Mouse (Mus musculus): ENCODE results near the gene Hsf2bp. TPM values are rescaled to one million over a fixed set of nuclear protein-coding genes. Genes with fewer than 3 reads are reported as not detected.

The Hsf2bp gene
- polyA plus RNA-seq, 1 experiment = 34.3 TPM

DNA sequence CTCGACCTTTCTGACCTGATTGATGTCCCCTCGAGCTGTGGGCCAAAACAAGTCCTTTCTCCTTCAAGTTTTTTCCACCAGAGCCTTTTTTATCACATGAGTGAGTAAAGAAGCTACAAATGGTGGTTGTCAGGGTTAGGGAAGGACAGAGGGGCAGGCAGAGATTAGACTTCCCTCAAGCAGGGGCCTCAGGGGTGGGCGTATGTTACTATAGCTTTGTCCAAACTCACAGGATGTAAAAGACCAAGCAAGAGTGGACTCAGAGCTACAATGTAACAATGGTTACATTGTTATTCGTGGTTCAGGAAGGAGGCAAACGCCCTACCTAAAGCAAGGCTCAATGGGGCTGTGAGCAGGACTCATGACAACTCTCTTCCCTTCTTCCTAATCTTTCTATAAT lies 137.2 kb downstream of the Hsf2bp start:
- H3K4me1 ChIP-seq (ENCODE audit: control insufficient read depth, insufficient read depth, low read length) = no peaks in the 10 kb centered on the region; the same call in 1 of the 2 replicates
- no peak overlapping the region for H3K4me3 ChIP-seq (ENCODE audit: control insufficient read depth, low read depth, low read length)
- H3K36me3 ChIP-seq (ENCODE audit: control insufficient read depth, insufficient read depth, low read length) = no peaks in the 10 kb centered on the region
- H3K27me3 ChIP-seq (ENCODE audit: control insufficient read depth, insufficient read depth, low read length) = no peaks in the 10 kb centered on the region
- no peak overlapping the region for H3K27ac ChIP-seq (ENCODE audit: control insufficient read depth, insufficient read depth, low read depth, low read length)
- TF ChIP-seq CTCF (IDR thresholded peaks at IDR 0.05; ENCODE audit: control insufficient read depth, insufficient read depth, insufficient replicate concordance, low read depth, low read length) = no peak
- TF ChIP-seq POLR2A (IDR thresholded peaks at IDR 0.05; ENCODE audit: control insufficient read depth, low read depth, low read length) = no peak

DNA sequence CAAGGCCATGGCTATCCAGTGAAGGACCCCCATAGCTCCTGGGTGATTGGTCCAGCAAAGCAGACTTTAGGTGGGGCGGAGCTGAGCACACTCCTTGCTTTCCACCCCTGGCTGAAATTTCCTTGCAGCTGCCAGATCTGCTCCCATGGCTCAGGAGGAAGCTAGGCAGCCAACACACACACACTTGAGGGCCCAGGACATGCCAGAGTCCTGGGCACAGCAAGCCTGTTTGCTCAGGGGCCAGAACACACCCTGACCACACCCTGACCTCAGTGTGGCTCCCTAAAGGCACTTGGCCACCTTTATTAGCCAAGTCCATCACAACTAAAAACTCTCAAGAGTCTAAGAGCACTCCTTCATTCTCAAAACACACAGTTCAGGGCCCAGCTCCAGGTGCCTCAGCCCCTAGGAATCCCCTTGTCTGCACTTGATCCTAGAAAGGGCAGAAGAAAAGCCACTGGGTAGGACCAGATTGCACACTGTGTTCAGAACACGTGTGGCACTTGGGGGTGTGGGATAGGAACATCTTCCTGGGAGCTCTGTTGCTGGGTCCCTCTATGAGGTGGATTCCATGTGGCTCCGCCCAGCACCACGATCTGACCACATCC lies 138.9 kb downstream of the Hsf2bp start:
- Histone ChIP-seq H3K4me1 (ENCODE audit: control insufficient read depth, insufficient read depth, low read length) (no peaks in the 10 kb centered on the region; the same call in 1 of the 2 replicates), H3K4me3 (ENCODE audit: control insufficient read depth, low read depth, low read length) (no peak overlapping the region)

DNA sequence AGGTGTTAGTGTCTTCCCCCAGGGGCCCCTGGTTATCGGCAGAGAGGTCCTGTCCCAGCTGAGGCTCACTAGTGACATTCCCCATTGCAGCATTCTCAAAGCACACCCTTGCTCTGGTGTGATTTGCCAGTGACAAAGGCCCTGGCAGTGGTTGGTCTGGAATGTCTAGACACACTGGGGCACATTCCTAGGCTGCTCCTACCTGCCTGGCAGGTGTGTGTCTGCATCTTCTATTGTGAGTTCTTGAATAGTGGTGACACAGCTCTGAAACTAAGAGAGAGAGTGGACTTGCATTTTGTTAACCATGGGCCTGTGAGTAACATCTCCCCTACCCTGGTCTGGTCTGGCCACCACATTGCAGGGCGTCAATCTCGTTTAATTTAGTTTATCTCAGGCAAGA lies 139.4 kb downstream of the Hsf2bp start:
- Histone ChIP-seq H3K4me3 (ENCODE audit: control insufficient read depth, low read depth, low read length) (no peak overlapping the region), H3K4me1 (ENCODE audit: control insufficient read depth, insufficient read depth, low read length) (no peaks in the 10 kb centered on the region; the same call in 1 of the 2 replicates), H3K36me3 (ENCODE audit: control insufficient read depth, insufficient read depth, low read length) (no peaks in the 10 kb centered on the region), H3K27me3 (ENCODE audit: control insufficient read depth, insufficient read depth, low read length) (no peaks in the 10 kb centered on the region), H3K27ac (ENCODE audit: control insufficient read depth, insufficient read depth, low read depth, low read length) (no peak overlapping the region)
- TF ChIP-seq CTCF (IDR thresholded peaks at IDR 0.05; ENCODE audit: control insufficient read depth, insufficient read depth, insufficient replicate concordance, low read depth, low read length) (no peak), POLR2A (IDR thresholded peaks at IDR 0.05; ENCODE audit: control insufficient read depth, low read depth, low read length) (no peak)

More for the DNA sequence above, 138.9 kb downstream of the Hsf2bp start:
- H3K27ac ChIP-seq (ENCODE audit: control insufficient read depth, insufficient read depth, low read depth, low read length) = no peak overlapping the region
- H3K36me3 ChIP-seq (ENCODE audit: control insufficient read depth, insufficient read depth, low read length) = no peaks in the 10 kb centered on the region
- no peak for TF ChIP-seq CTCF (IDR thresholded peaks at IDR 0.05; ENCODE audit: control insufficient read depth, insufficient read depth, insufficient replicate concordance, low read depth, low read length)
- TF ChIP-seq POLR2A (IDR thresholded peaks at IDR 0.05; ENCODE audit: control insufficient read depth, low read depth, low read length) = no peak
- no peaks in the 10 kb centered on the region for H3K27me3 ChIP-seq (ENCODE audit: control insufficient read depth, insufficient read depth, low read length)

DNA sequence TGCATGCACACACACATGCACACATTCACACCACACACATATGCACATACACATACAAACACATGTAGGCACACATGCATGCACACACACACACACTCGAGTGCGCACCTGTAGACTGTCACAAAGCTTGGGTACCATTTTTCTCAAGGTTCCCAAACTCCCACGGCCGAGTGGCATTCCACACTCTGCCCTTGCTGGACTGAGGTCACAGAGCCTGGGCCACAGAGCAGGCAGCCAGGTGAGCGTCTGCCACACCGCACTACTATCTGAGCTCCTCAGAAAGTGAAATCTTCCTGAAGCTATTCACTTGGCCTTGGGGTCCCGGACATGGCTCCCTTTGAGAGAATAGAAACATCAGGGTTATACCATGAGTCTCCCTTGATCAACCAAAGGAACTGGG lies 139.8 kb downstream of the Hsf2bp start:
- no peaks in the 10 kb centered on the region for H3K36me3 ChIP-seq (ENCODE audit: control insufficient read depth, insufficient read depth, low read length)
- H3K27me3 ChIP-seq (ENCODE audit: control insufficient read depth, insufficient read depth, low read length) = no peaks in the 10 kb centered on the region
- H3K27ac ChIP-seq (ENCODE audit: control insufficient read depth, insufficient read depth, low read depth, low read length) = no peak overlapping the region
- H3K4me3 ChIP-seq (ENCODE audit: control insufficient read depth, low read depth, low read length) = no peak overlapping the region
- TF ChIP-seq CTCF (IDR thresholded peaks at IDR 0.05; ENCODE audit: control insufficient read depth, insufficient read depth, insufficient replicate concordance, low read depth, low read length) = no peak
- TF ChIP-seq POLR2A (IDR thresholded peaks at IDR 0.05; ENCODE audit: control insufficient read depth, low read depth, low read length) = no peak
- no peaks in the 10 kb centered on the region; the same call in 1 of the 2 replicates for H3K4me1 ChIP-seq (ENCODE audit: control insufficient read depth, insufficient read depth, low read length)

Other genes starting within 250 kb of the Hsf2bp start
- 19.2 and 26.4 TPM in 2 replicates for gene Sik1, start 180.5 kb downstream of the Hsf2bp start, polyA plus RNA-seq (2012; rRNA removed)
- 6.7 and 7.2 TPM in 2 replicates for gene Rrp1b, start 249 bp downstream of the Hsf2bp start, polyA plus RNA-seq (2012; rRNA removed)
- 1.5 and 1.7 TPM in 2 replicates for gene Notch3, start 130.5 kb upstream of the Hsf2bp start, polyA plus RNA-seq (2012; rRNA removed)
- 0.10 and 0.11 TPM in 2 replicates for gene Ephx3, start 153.2 kb upstream of the Hsf2bp start, polyA plus RNA-seq (2012; rRNA removed)
- 17.3 and 17.6 TPM in 2 replicates for gene Brd4, start 248.4 kb upstream of the Hsf2bp start, polyA plus RNA-seq (2012; rRNA removed)

Measured in testis, adult 2 months (tissue).